Mouse (Mus musculus) cerebellum, postnatal 10 days (tissue): ENCODE results near the gene 1700013G24Rik.
"Not testable (repeated sequence)": the region's sequence is repeated elsewhere in the genome, so short reads cannot be mapped to it uniquely, and the experiment has no call there.

ENCODE experiments used
- DNase-seq, 2 experiments: peaks; one replicate each; pipeline ENCODE4 v3.0.0; 2021; ENCODE audit warnings: mixed read lengths in 2 of 2

Gene 1700013G24Rik

GRCm38 (mm10) chr4:137453234-137453767 is at the start of gene 1700013G24Rik:
Gene 1700013G24Rik (plus strand): TSS chr4:137453284.
- DNase-seq: no peak

GRCm38 (mm10) chr4:137405571-137405970 is 47.5 kb upstream of the 1700013G24Rik start:
- no peak for DNase-seq

- DNase-seq: no peak
Measured at GRCm38 (mm10) chr4:137409691-137410090, 43.4 kb upstream of the 1700013G24Rik start, which contains the start of gene Cela3a. Gene Cela3a (minus strand): TSS chr4:137409791.

GRCm38 (mm10) chr4:137412185-137412709 is 40.8 kb upstream of the 1700013G24Rik start:
- not testable (repeated sequence) for DNase-seq

- peak in 1 of 2 experiments; percentile 30 for DNase-seq
Measured at GRCm38 (mm10) chr4:137414936-137415335, 38.1 kb upstream of the 1700013G24Rik start.

GRCm38 (mm10) chr4:137417712-137418564 is 35.1 kb upstream of the 1700013G24Rik start:
- no peak for DNase-seq

- DNase-seq: no peak
Measured at GRCm38 (mm10) chr4:137430502-137430901, 22.6 kb upstream of the 1700013G24Rik start, which contains the start of gene Cela3b. Gene Cela3b (minus strand): TSS chr4:137430540.

- DNase-seq: not testable (repeated sequence)
Measured at GRCm38 (mm10) chr4:137432700-137433550, 20.2 kb upstream of the 1700013G24Rik start.

- DNase-seq: no peak
Measured at GRCm38 (mm10) chr4:137436979-137437669, 16.0 kb upstream of the 1700013G24Rik start.

GRCm38 (mm10) chr4:137438842-137439241 is 14.2 kb upstream of the 1700013G24Rik start:
- DNase-seq: no peak

- DNase-seq: no peak
Measured at GRCm38 (mm10) chr4:137441332-137441731, 11.8 kb upstream of the 1700013G24Rik start.

- peak; percentile 90 to 94 for DNase-seq
Measured at GRCm38 (mm10) chr4:137443625-137444024, 9.5 kb upstream of the 1700013G24Rik start.

GRCm38 (mm10) chr4:137445881-137446280 is 7.2 kb upstream of the 1700013G24Rik start:
- DNase-seq: no peak

- no peak for DNase-seq
Measured at GRCm38 (mm10) chr4:137447363-137448196, 5.5 kb upstream of the 1700013G24Rik start.

GRCm38 (mm10) chr4:137448197-137448596 is 4.9 kb upstream of the 1700013G24Rik start:
- DNase-seq: peak; percentile 78

GRCm38 (mm10) chr4:137448641-137449040 is 4.4 kb upstream of the 1700013G24Rik start:
- no peak for DNase-seq

- no peak for DNase-seq
Measured at GRCm38 (mm10) chr4:137449132-137449531, 4.0 kb upstream of the 1700013G24Rik start.

- DNase-seq: peak in 1 of 2 experiments; percentile 38
Measured at GRCm38 (mm10) chr4:137449715-137450114, 3.4 kb upstream of the 1700013G24Rik start.

- no peak for DNase-seq
Measured at GRCm38 (mm10) chr4:137452190-137452589, 894 bp upstream of the 1700013G24Rik start.

GRCm38 (mm10) chr4:137454582-137454981 is 1.5 kb downstream of the 1700013G24Rik start:
- no peak for DNase-seq

- no peak for DNase-seq
Measured at GRCm38 (mm10) chr4:137456581-137456980, 3.5 kb downstream of the 1700013G24Rik start.
